Comparison of ENCODE assay signal across 8 mouse cellular contexts in genomic region chr10:88426158-88426816, GRCm38 (mm10). TPM values are rescaled to one million over a fixed set of nuclear protein-coding genes. Genes with fewer than 3 reads are reported as not detected.
DNase-seq lines count a peak whose midpoint lies in the region; ATAC-seq and TF ChIP-seq lines count a peak whose summit lies in the region.

No protein-coding gene starts in this region.

- H3K27me3 ChIP-seq in embryonic facial prominence, embryonic 14.5 days (replicated peaks; ENCODE audit: control insufficient read depth, insufficient read depth, low read length): no peaks in the 10 kb centered on the region
- no peaks in the 10 kb centered on the region for H3K27me3 ChIP-seq in hindbrain, postnatal 0 days (ENCODE audit: insufficient read depth, low read length)
- no peaks in the 10 kb centered on the region for H3K27me3 ChIP-seq in midbrain, embryonic 16.5 days (ENCODE audit: control insufficient read depth, insufficient read depth, low read depth, low read length)

- peak; percentile 63 for DNase-seq in urinary bladder, postnatal 14 days (ENCODE audit: low spot score)
- DNase-seq in urinary bladder, adult 2 months (ENCODE audit: low spot score): no peak
- peak; percentile 90 for DNase-seq in brain, adult 2 months (ENCODE audit: low read depth, low spot score)
- peak; percentile 87 for DNase-seq in embryonic facial prominence, embryonic 14.5 days (ENCODE audit: low spot score)
- DNase-seq in hindbrain, postnatal 0 days (ENCODE audit: low spot score): peak; percentile 91
- DNase-seq in left cerebral cortex, postnatal 14 days (ENCODE audit: low spot score in 2 of 2): peak; percentile 65 to 74
- peak; percentile 54 for DNase-seq in testis, postnatal 10 days (ENCODE audit: low spot score)

- H3K27ac ChIP-seq in embryonic facial prominence, embryonic 14.5 days (replicated peaks; ENCODE audit: low read depth, low read length): no peak overlapping the region
- no peak overlapping the region for H3K27ac ChIP-seq in hindbrain, postnatal 0 days
- H3K27ac ChIP-seq in midbrain, embryonic 16.5 days (ENCODE audit: low read length): no peak overlapping the region

- WGBS in embryonic facial prominence, embryonic 14.5 days: 88% methylated on average over 2 of the region's 2 CpGs
- WGBS in hindbrain, postnatal 0 days: 100% methylated on average over 2 of the region's 2 CpGs
- 94% methylated on average over 2 of the region's 2 CpGs for WGBS in midbrain, embryonic 16.5 days

- intact Hi-C loops in left cerebral cortex, postnatal 14 days (cut with DNase I): loop anchor here (1.0 kb wide), 1 partner anchor 47 kb away; the partner anchor contains the start of genes Dram1 and Gnptab

- H3K36me3 ChIP-seq in embryonic facial prominence, embryonic 14.5 days (ENCODE audit: control insufficient read depth, insufficient read depth, low read length): peaks cover 52% of the 10 kb centered on the region
- peaks cover 25% of the 10 kb centered on the region; the same call in 1 of the 2 replicates for H3K36me3 ChIP-seq in hindbrain, postnatal 0 days (ENCODE audit: insufficient read depth, low read length)
- peaks cover 27% of the 10 kb centered on the region for H3K36me3 ChIP-seq in midbrain, embryonic 16.5 days (ENCODE audit: control insufficient read depth, insufficient read depth, low read length)

- ATAC-seq in embryonic facial prominence, embryonic 14.5 days (ENCODE audit: low read depth): peak; percentile 76; the same call in 1 of the 2 replicates
- ATAC-seq in hindbrain, postnatal 0 days: peak; percentile 89
- peak; percentile 91 for ATAC-seq in midbrain, embryonic 16.5 days

- no peak overlapping the region for H3K9ac ChIP-seq in embryonic facial prominence, embryonic 14.5 days (ENCODE audit: low read depth, low read length)
- H3K9ac ChIP-seq in hindbrain, postnatal 0 days (replicated peaks; ENCODE audit: low read length): no peak overlapping the region
- no peak overlapping the region for H3K9ac ChIP-seq in midbrain, embryonic 16.5 days (ENCODE audit: low read depth, low read length)

- TF ChIP-seq CTCF in hindbrain, postnatal 0 days (IDR thresholded peaks at IDR 0.05; ENCODE audit: low read depth): peak; percentile 84

- H3K9me3 ChIP-seq in embryonic facial prominence, embryonic 14.5 days (ENCODE audit: control insufficient read depth, low read length): no peaks in the 10 kb centered on the region
- H3K9me3 ChIP-seq in hindbrain, postnatal 0 days (ENCODE audit: low read length): no peaks in the 10 kb centered on the region
- no peaks in the 10 kb centered on the region for H3K9me3 ChIP-seq in midbrain, embryonic 16.5 days (replicated peaks; ENCODE audit: control insufficient read depth, low read length, poor library complexity, severe bottlenecking)

- H3K4me3 ChIP-seq in embryonic facial prominence, embryonic 14.5 days (ENCODE audit: low read depth, low read length): no peak overlapping the region
- no peak overlapping the region for H3K4me3 ChIP-seq in hindbrain, postnatal 0 days (ENCODE audit: low read length)
- H3K4me3 ChIP-seq in midbrain, embryonic 16.5 days (ENCODE audit: low read depth, low read length): no peak overlapping the region

- no peak overlapping the region for H3K4me2 ChIP-seq in embryonic facial prominence, embryonic 14.5 days (ENCODE audit: low read depth, low read length)
- H3K4me2 ChIP-seq in hindbrain, postnatal 0 days (ENCODE audit: low read depth, low read length): no peak overlapping the region
- H3K4me2 ChIP-seq in midbrain, embryonic 16.5 days (ENCODE audit: low read length): no peak overlapping the region

- no peaks in the 10 kb centered on the region for H3K4me1 ChIP-seq in embryonic facial prominence, embryonic 14.5 days (ENCODE audit: control insufficient read depth, insufficient read depth, low read length)
- H3K4me1 ChIP-seq in hindbrain, postnatal 0 days (ENCODE audit: insufficient read depth, low read length): no peaks in the 10 kb centered on the region
- H3K4me1 ChIP-seq in midbrain, embryonic 16.5 days (ENCODE audit: control insufficient read depth, insufficient read depth, low read length): no peaks in the 10 kb centered on the region

RNA-seq across cellular contexts. Expression of gene Sycp3, which starts 33.1 kb away (rescaled TPM):
- polyA plus RNA-seq in urinary bladder, adult 2 months (2012; rRNA removed): 0.19 and 0.34 TPM in 2 replicates
- polyA plus RNA-seq in embryonic facial prominence, embryonic 14.5 days (2014; fragmentation: Nextera tagmentation; extraction: Ambion mirVana): 0.43 TPM in 1 of 2 replicates, not detected in the other
- total RNA-seq in hindbrain, postnatal 0 days (2014; rRNA removed): not detected in 2 replicates
- polyA plus RNA-seq in hindbrain, postnatal 0 days (2015; fragmentation: Nextera tagmentation; extraction: Ambion mirVana): 0.47 and 0.50 TPM in 2 replicates
- total RNA-seq in left cerebral cortex, postnatal 14 days (2021): under 1 TPM in 1 of 2 experiments, not detected in 1; 0.40 TPM
- polyA plus RNA-seq in midbrain, embryonic 16.5 days (2015; fragmentation: Nextera tagmentation; extraction: Ambion mirVana): 0.51 and 0.72 TPM in 2 replicates

RNA-seq across cellular contexts. Expression of gene Gnptab, which starts 47.4 kb away (rescaled TPM):
- polyA plus RNA-seq in urinary bladder, adult 2 months (2012; rRNA removed): 17.3 and 17.7 TPM in 2 replicates
- 9.2 and 9.4 TPM in 2 replicates for polyA plus RNA-seq in embryonic facial prominence, embryonic 14.5 days (2014; fragmentation: Nextera tagmentation; extraction: Ambion mirVana)
- 40.5 and 41.2 TPM in 2 replicates for total RNA-seq in hindbrain, postnatal 0 days (2014; rRNA removed)
- 17.9 and 19.0 TPM in 2 replicates for polyA plus RNA-seq in hindbrain, postnatal 0 days (2015; fragmentation: Nextera tagmentation; extraction: Ambion mirVana)
- 10 to 100 TPM; 81.4 to 93.4 TPM for total RNA-seq in left cerebral cortex, postnatal 14 days (2021)
- polyA plus RNA-seq in midbrain, embryonic 16.5 days (2015; fragmentation: Nextera tagmentation; extraction: Ambion mirVana): 23.2 and 25.9 TPM in 2 replicates

RNA-seq across cellular contexts. Expression of gene Dram1, which starts 47.4 kb away (rescaled TPM):
- polyA plus RNA-seq in urinary bladder, adult 2 months (2012; rRNA removed): 9.9 and 12.4 TPM in 2 replicates
- polyA plus RNA-seq in embryonic facial prominence, embryonic 14.5 days (2014; fragmentation: Nextera tagmentation; extraction: Ambion mirVana): 4.9 and 5.7 TPM in 2 replicates
- total RNA-seq in hindbrain, postnatal 0 days (2014; rRNA removed): 0.18 and 0.42 TPM in 2 replicates
- 0.51 and 0.62 TPM in 2 replicates for polyA plus RNA-seq in hindbrain, postnatal 0 days (2015; fragmentation: Nextera tagmentation; extraction: Ambion mirVana)
- total RNA-seq in left cerebral cortex, postnatal 14 days (2021): 1 to 10 TPM in 1 of 2 experiments, under 1 TPM in 1; 0.85 to 1.5 TPM
- 0.57 and 0.80 TPM in 2 replicates for polyA plus RNA-seq in midbrain, embryonic 16.5 days (2015; fragmentation: Nextera tagmentation; extraction: Ambion mirVana)
